Mouse (Mus musculus) midbrain, embryonic 16.5 days (tissue): ENCODE data around the gene Polr1c. TPM values are rescaled to one million over a fixed set of nuclear protein-coding genes. Genes with fewer than 3 reads are reported as not detected.

Experiments
- ATAC-seq: fragments of 200-750 bp; cut with Nextera tagmentation; 2 replicates; pipeline ENCODE4 v1.8.0; 2017; ENCODE audit warnings: moderate TSS enrichment
- H3K27ac ChIP-seq: fragments of 300-500 bp; sonication (generic); 2 replicates; pipeline ENCODE4 v1.5.1; 2014; ENCODE audit warnings: mild to moderate bottlenecking, low read length, mixed read lengths
- H3K27me3 ChIP-seq: fragments of 300-500 bp; sonication (generic); 2 replicates; pipeline ENCODE4 v1.6.1; 2014; ENCODE audit warnings: low read depth, low read length, mixed read lengths; ENCODE audit not compliant: control insufficient read depth, insufficient read depth
- H3K36me3 ChIP-seq: fragments of 300-500 bp; sonication (generic); 2 replicates; pipeline ENCODE4 v1.6.1; 2014; ENCODE audit warnings: mild to moderate bottlenecking, low read length, moderate library complexity, mixed read lengths; ENCODE audit not compliant: control insufficient read depth, insufficient read depth
- H3K4me1 ChIP-seq: fragments of 300-500 bp; sonication (generic); 2 replicates; pipeline ENCODE4 v1.6.1; 2014; ENCODE audit warnings: mild to moderate bottlenecking, low read length, mixed read lengths; ENCODE audit not compliant: control insufficient read depth, insufficient read depth
- H3K4me2 ChIP-seq: fragments of 300-500 bp; sonication (generic); 2 replicates; pipeline ENCODE4 v1.6.1; 2014; ENCODE audit warnings: mild to moderate bottlenecking, low read length, mixed read lengths
- H3K4me3 ChIP-seq: fragments of 300-500 bp; sonication (generic); 2 replicates; pipeline ENCODE4 v1.5.1; 2014; ENCODE audit warnings: low read depth, mild to moderate bottlenecking, low read length, moderate library complexity, mixed read lengths
- H3K9ac ChIP-seq: fragments of 300-500 bp; sonication (generic); 2 replicates; pipeline ENCODE4 v1.6.1; 2014; ENCODE audit warnings: low read depth, low read length, mixed read lengths
- H3K9me3 ChIP-seq: fragments of 300-500 bp; sonication (generic); replicated peaks from 2 replicates; pipeline ENCODE4 v1.6.1; 2014; ENCODE audit warnings: mild to moderate bottlenecking, low read length, mixed read lengths; ENCODE audit not compliant: control insufficient read depth, poor library complexity, severe bottlenecking
- WGBS: fragments of 180-500 bp; shearing (Covaris S2); extraction: QIAGEN DNeasy Blood & Tissue Kit; methylation state at CpG from one replicate; pipeline ENCODE4 v1.1.7; 2014; 5-methylcytosine and 5-hydroxymethylcytosine counted together
- polyA plus RNA-seq: library from polyadenylated mRNA; unstranded; fragments of >200 nt; fragmentation: Nextera tagmentation; extraction: Ambion mirVana; gene quantifications from 2 replicates; pipeline ENCODE4 v1.2.1, GENCODE M21; 2015

The Polr1c gene
- 71.3 and 80.7 TPM in 2 replicates for polyA plus RNA-seq

- Histone ChIP-seq H3K4me3 (peak within 1 kb of the TSS; percentile 75), H3K36me3 (peaks cover 53% of the 10 kb centered on the region), H3K4me1 (peaks cover 20% of the 10 kb centered on the region), H3K9ac (peak within 1 kb of the TSS; percentile 98), H3K27me3 (no peaks in the 10 kb centered on the region), H3K9me3 (no peaks in the 10 kb centered on the region), H3K27ac (peak within 1 kb of the TSS; percentile 88), H3K4me2 (peak within 1 kb of the TSS; percentile 90)
- WGBS: under 1% methylated on average over 53 of the region's 53 CpGs
- peak; percentile 95 for ATAC-seq
Observed at GRCm38 (mm10) chr17:46247512-46248188, at the start of gene Polr1c, which contains the start of gene Yipf3. TSS of gene Polr1c (minus strand) at chr17:46248054. TSS of gene Yipf3 (plus strand) at chr17:46248080.

- WGBS: 7% methylated on average over 6 of the region's 6 CpGs
- Histone ChIP-seq H3K4me2 (peak overlapping the region; percentile 91), H3K9ac (peak overlapping the region; percentile 94), H3K27me3 (peaks cover 16% of the 10 kb centered on the region), H3K9me3 (no peaks in the 10 kb centered on the region), H3K4me1 (peaks cover 10% of the 10 kb centered on the region), H3K27ac (peak overlapping the region; percentile 87), H3K36me3 (no peaks in the 10 kb centered on the region), H3K4me3 (peak overlapping the region; percentile 89)
- ATAC-seq: no peak
Observed at GRCm38 (mm10) chr17:46297028-46297363, 49.1 kb upstream of the Polr1c start.

- no peaks in the 10 kb centered on the region for H3K36me3 ChIP-seq
- H3K27me3 ChIP-seq: peaks cover 16% of the 10 kb centered on the region
- peaks cover 10% of the 10 kb centered on the region for H3K4me1 ChIP-seq
- ATAC-seq: no peak
- H3K27ac ChIP-seq: peak overlapping the region; percentile 87
- 42% methylated on average over 6 of the region's 6 CpGs for WGBS
- peak overlapping the region; percentile 89 for H3K4me3 ChIP-seq
- H3K9ac ChIP-seq: peak overlapping the region; percentile 94
- no peaks in the 10 kb centered on the region for H3K9me3 ChIP-seq
- peak overlapping the region; percentile 91 for H3K4me2 ChIP-seq
Observed at GRCm38 (mm10) chr17:46296601-46297000, 48.7 kb upstream of the Polr1c start.

- 0 out of 2 replicates have a peak overlapping the region, but pooled peaks have one; percentile 10 for H3K9ac ChIP-seq
- no peaks in the 10 kb centered on the region for H3K27me3 ChIP-seq
- H3K36me3 ChIP-seq: no peaks in the 10 kb centered on the region
- H3K4me2 ChIP-seq: no peak overlapping the region
- H3K9me3 ChIP-seq: no peaks in the 10 kb centered on the region
- H3K4me1 ChIP-seq: peaks cover 6% of the 10 kb centered on the region
- WGBS: 40% methylated on average over 9 of the region's 11 CpGs
- no peak for ATAC-seq
- no peak overlapping the region for H3K27ac ChIP-seq
- no peak overlapping the region for H3K4me3 ChIP-seq
Observed at GRCm38 (mm10) chr17:46287678-46288095, 39.8 kb upstream of the Polr1c start.

- Histone ChIP-seq H3K9ac (no peak overlapping the region), H3K27ac (no peak overlapping the region), H3K36me3 (no peaks in the 10 kb centered on the region), H3K4me3 (no peak overlapping the region), H3K9me3 (no peaks in the 10 kb centered on the region), H3K27me3 (no peaks in the 10 kb centered on the region), H3K4me2 (no peak overlapping the region), H3K4me1 (peaks cover 15% of the 10 kb centered on the region)
- no peak for ATAC-seq
- WGBS: 74% methylated on average over 6 of the region's 6 CpGs
Observed at GRCm38 (mm10) chr17:46285407-46285806, 37.6 kb upstream of the Polr1c start.

- Histone ChIP-seq H3K9ac (no peak overlapping the region), H3K27ac (no peak overlapping the region), H3K36me3 (no peaks in the 10 kb centered on the region), H3K4me2 (no peak overlapping the region), H3K9me3 (no peaks in the 10 kb centered on the region), H3K4me1 (peaks cover 15% of the 10 kb centered on the region), H3K27me3 (no peaks in the 10 kb centered on the region), H3K4me3 (no peak overlapping the region)
- 56% methylated on average over 7 of the region's 7 CpGs for WGBS
- ATAC-seq: no peak
Observed at GRCm38 (mm10) chr17:46284653-46285052, 36.8 kb upstream of the Polr1c start.

GRCm38 (mm10) chr17:46283911-46284310, 36.1 kb upstream of the Polr1c start:
- Histone ChIP-seq H3K36me3 (no peaks in the 10 kb centered on the region), H3K27me3 (no peaks in the 10 kb centered on the region), H3K4me1 (peaks cover 15% of the 10 kb centered on the region), H3K9me3 (no peaks in the 10 kb centered on the region), H3K4me3 (no peak overlapping the region), H3K9ac (no peak overlapping the region), H3K27ac (no peak overlapping the region), H3K4me2 (no peak overlapping the region)
- 92% methylated on average over 8 of the region's 8 CpGs for WGBS
- ATAC-seq: no peak

- Histone ChIP-seq H3K4me3 (peak overlapping the region; percentile 44), H3K9ac (peak overlapping the region; percentile 70), H3K27ac (peak overlapping the region; percentile 23), H3K4me1 (peaks cover 15% of the 10 kb centered on the region), H3K9me3 (no peaks in the 10 kb centered on the region), H3K27me3 (no peaks in the 10 kb centered on the region), H3K4me2 (peak overlapping the region; percentile 82), H3K36me3 (no peaks in the 10 kb centered on the region)
- ATAC-seq: peak; percentile 64
- 20% methylated on average over 9 of the region's 9 CpGs for WGBS
Observed at GRCm38 (mm10) chr17:46283140-46283539, 35.3 kb upstream of the Polr1c start.

- Histone ChIP-seq H3K4me1 (peaks cover 15% of the 10 kb centered on the region), H3K27me3 (no peaks in the 10 kb centered on the region)
- peak; percentile 98 for ATAC-seq
Observed at GRCm38 (mm10) chr17:46282483-46283123, 34.7 kb upstream of the Polr1c start, which contains the start of gene Tjap1. TSS of gene Tjap1 (minus strand) at chr17:46283026.

More at GRCm38 (mm10) chr17:46282483-46283123, 34.7 kb upstream of the Polr1c start, which contains the start of gene Tjap1:
- peak within 1 kb of the TSS; percentile 44 for H3K4me3 ChIP-seq
- WGBS: under 1% methylated on average over 35 of the region's 37 CpGs
- H3K27ac ChIP-seq: peak within 1 kb of the TSS; percentile 23
- H3K4me2 ChIP-seq: peak within 1 kb of the TSS; percentile 82
- peak within 1 kb of the TSS; percentile 70 for H3K9ac ChIP-seq
- H3K9me3 ChIP-seq: no peaks in the 10 kb centered on the region
- no peaks in the 10 kb centered on the region for H3K36me3 ChIP-seq
